Mouse (Mus musculus): ENCODE measurements at regions not wholly inside any gene's neighbourhood (a gene's known extent, or its start where the extent isn't known, plus 50 kb on each side); places are given as distances from the start of the nearest gene placed in this dataset.

- no peak for DNase-seq (ENCODE audit: low spot score in 2 of 2)
- intact Hi-C loops (cut with DNase I): no loop called here
Observed at GRCm38 (mm10) chr16:7927756-7928155, 497.2 kb downstream of the Tmem114 start.

DNA sequence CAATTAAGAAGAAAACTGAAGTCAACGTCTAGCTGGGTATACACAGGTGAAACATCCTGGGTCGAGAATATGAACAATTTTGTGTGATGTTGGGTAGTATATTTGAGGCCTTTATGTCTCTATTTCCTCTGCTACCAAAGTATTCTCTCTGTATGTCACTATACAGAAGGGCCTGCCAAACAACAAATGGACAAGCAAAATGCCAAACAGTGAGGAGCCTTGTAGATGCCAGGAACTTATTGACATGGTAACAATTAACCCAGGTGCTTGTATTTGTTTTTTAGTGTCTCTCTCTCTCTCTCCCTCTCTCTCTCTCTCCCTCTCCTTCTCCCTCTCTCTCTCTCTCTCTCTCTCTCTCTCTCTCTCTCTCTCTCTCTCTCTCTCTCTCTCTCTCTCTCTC, 529.1 kb downstream of the Tmem114 start:
- no peak for DNase-seq (ENCODE audit: low spot score in 2 of 2)
- intact Hi-C loops (cut with DNase I): no loop called here

DNA sequence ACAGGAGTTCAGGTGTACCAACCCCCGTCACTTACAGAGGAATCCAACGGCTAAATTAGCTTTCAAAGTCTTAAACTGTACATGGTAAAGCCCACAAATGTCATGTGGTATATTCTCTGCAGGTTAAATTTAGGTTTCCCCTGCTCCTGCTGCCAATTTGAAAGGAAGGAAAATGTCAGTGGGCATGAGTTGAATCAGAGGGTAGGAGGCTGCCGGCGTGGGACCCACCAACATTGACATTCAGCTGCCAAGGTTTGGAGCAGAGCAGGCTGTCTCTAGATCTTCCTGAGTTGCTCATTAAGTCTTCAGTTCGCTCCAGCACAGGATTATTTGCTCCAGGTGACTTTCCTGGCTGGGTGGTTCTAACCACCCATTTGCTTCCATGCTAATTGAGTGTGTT, 532.1 kb downstream of the Tmem114 start:
- intact Hi-C loops (cut with DNase I): no loop called here
- peak; percentile 8 to 70 for DNase-seq (ENCODE audit: low spot score in 2 of 2)

DNA sequence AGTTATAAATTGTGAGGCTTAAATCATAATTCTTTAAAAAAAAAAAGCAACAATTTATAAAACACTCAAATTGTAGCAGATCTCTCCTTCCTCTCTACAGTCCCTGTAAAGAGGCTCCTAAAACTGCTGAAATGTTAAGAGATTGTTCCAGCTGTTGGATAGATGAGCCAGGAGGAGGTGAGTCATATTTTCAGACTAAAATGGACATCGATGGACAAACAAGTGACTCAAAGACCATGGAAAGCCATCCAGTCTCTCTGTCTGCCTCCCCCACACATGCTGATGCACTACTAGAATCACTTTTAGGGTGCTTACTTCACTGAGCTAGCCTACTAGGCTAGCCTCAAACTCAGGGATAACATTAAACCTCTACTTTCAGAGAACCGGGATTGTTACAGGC, 561.5 kb downstream of the Tmem114 start:
- peak in 1 of 2 experiments; percentile 2 for DNase-seq (ENCODE audit: low spot score in 2 of 2)
- intact Hi-C loops (cut with DNase I): no loop called here

DNA sequence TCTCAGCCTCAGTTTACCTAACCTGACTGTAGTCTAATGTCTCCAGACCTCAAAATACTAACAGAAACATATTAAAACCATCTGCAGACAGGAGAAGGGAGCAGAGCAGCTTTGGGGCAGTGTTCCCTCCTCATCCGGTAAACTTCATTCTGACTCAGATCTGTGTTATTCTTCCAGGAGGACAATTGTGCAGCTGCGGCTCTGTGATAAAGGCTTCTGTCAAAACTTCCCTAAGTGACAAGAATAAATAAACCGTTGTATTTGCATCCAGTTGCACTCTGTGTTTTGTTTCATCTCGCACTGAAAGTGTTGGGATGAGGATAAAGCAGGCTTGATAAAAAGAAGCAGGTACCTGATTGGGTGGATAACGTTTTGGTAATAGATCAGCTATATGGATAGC, 585.8 kb downstream of the Tmem114 start:
- no peak for DNase-seq (ENCODE audit: low spot score in 2 of 2)
- intact Hi-C loops (cut with DNase I): no loop called here

GRCm38 (mm10) chr16:7831142-7831541, 593.8 kb downstream of the Tmem114 start:
- intact Hi-C loops (cut with DNase I): no loop called here
- no peak for DNase-seq (ENCODE audit: low spot score in 2 of 2)

DNA sequence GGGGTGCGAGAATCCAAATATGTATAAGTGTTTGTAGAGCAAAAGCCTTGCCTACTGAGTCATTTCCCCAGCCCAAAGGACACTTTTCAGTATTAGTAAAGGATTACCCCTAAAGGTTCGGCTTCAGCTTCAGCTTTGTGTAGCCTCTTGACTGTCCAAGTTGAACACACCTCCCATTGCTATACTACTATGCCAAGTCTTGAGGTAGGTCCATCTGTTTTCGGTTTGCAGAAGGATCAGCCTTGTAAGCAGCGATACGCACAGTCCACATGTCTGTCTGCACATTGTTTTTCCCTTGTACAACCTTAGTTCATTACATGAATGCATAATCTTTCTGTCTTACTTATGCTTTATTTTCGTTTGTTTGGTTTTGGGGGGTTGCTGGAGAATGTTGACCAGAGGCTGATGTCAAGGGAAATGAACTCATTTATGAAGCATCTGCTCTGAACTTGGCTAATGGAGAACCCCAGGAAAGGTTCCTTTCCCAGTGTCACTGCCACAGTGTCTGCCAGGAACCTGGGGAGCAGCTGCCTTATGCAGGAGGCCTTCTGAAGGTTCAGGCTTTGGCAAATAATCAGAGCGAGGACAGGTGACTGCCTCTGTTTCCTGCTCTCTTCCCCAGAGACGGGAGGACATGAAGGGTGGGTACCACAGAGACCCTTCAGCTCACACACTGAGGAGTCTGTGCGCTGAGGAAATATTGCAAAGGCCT, 594.8 kb downstream of the Tmem114 start:
- DNase-seq (ENCODE audit: low spot score in 2 of 2): no peak
- intact Hi-C loops (cut with DNase I): no loop called here

DNA sequence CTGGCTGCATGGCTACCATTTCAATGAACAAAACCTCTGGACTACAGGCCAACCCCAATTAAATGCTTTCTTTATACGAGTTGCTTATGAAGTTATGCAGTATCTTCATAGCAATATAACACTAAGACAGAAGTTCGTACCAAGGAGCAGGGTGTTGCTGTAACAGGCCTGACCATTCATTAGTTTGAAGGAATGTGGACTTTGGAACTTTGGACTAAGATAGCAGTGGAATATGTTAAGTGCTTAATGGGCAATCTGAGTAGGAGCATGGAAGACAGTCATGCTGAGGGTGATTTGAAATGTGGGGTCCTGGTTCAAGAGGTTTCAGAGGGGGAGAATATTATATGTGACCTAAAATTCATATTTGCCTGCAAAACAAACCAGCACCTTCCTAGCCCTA, 623.8 kb downstream of the Tmem114 start:
- intact Hi-C loops (cut with DNase I): no loop called here
- no peak for DNase-seq (ENCODE audit: low spot score in 2 of 2)

GRCm38 (mm10) chr16:7797176-7797786, 627.7 kb downstream of the Tmem114 start:
- DNase-seq (ENCODE audit: low spot score in 2 of 2): peak in 1 of 2 experiments; percentile 18
- intact Hi-C loops (cut with DNase I): no loop called here

- intact Hi-C loops (cut with DNase I): no loop called here
- DNase-seq (ENCODE audit: low spot score in 2 of 2): no peak
Observed at GRCm38 (mm10) chr16:7795561-7795960, 629.4 kb downstream of the Tmem114 start.

DNA sequence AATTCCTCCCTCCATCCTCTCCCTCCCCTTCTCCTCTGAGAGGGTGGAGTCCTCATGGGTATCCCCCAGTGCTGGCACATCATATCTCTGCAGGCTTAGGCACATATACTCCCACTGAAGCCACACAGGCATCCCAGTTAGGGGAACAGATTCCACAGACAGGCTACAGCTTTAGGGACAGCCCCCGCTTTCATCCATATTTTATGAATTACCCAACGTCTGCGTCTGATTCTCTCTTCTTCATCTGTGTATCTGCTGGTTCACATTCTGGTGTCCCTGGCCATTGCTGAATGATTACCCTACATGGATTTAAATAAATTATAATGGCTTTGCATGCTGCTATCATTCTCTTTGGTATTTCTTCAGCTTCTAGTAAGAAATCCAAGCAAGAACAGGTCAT, 632.4 kb downstream of the Tmem114 start:
- intact Hi-C loops (cut with DNase I): no loop called here
- no peak for DNase-seq (ENCODE audit: low spot score in 2 of 2)

- no peak for DNase-seq (ENCODE audit: low spot score in 2 of 2)
- intact Hi-C loops (cut with DNase I): no loop called here
Observed at GRCm38 (mm10) chr16:7790260-7790659, 634.7 kb downstream of the Tmem114 start.

DNA sequence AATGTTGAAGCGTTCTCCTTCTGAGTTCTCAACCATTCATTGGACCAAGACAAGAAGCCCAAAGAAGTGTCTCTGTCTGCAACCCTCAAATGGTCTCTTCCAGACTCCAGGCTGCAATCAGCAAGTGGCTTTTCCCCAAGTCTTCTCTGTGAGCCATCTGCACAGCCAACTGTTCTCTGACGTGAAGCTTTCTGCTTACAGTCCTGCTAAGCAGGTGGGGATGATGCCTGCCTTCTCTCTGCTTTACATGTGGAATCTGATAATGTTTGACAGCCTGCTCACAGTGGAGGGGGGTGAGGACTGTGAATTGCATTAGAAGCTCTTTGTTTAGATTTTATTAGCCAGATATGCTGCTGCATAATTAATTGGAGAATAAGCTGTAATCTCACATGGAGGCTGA, 636.7 kb downstream of the Tmem114 start:
- intact Hi-C loops (cut with DNase I): no loop called here
- peak; percentile 34 to 67 for DNase-seq (ENCODE audit: low spot score in 2 of 2)

- intact Hi-C loops (cut with DNase I): no loop called here
Observed at GRCm38 (mm10) chr16:7781506-7781905, 643.4 kb downstream of the Tmem114 start.

DNA sequence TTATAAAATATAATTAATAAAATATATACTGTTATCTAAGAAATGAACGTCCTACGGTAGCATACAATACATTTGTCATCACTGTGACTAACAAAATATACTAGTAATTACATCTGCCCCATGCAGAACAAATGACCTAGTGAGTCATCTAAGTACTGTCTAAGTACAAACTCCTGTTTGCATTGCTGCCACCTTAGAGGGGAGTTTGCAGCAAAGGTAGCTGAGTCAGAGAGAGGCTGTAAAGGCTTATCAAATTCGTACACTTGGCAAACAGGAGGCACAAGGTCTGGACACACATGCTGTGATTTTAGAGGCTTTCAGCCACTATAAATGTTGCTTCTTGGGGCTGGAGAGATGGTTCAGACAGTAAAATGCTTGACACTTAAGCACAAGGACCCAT, 649.3 kb downstream of the Tmem114 start:
- DNase-seq (ENCODE audit: low spot score in 2 of 2): no peak
- intact Hi-C loops (cut with DNase I): no loop called here

More at GRCm38 (mm10) chr16:7781506-7781905, 643.4 kb downstream of the Tmem114 start:
- no peak for DNase-seq (ENCODE audit: low spot score in 2 of 2)

- intact Hi-C loops (cut with DNase I): no loop called here
Observed at GRCm38 (mm10) chr16:7768433-7768832, 656.5 kb downstream of the Tmem114 start.

GRCm38 (mm10) chr16:7767691-7768090, 657.2 kb downstream of the Tmem114 start:
- no peak for DNase-seq (ENCODE audit: low spot score in 2 of 2)
- intact Hi-C loops (cut with DNase I): no loop called here

More at GRCm38 (mm10) chr16:7768433-7768832, 656.5 kb downstream of the Tmem114 start:
- no peak for DNase-seq (ENCODE audit: low spot score in 2 of 2)

GRCm38 (mm10) chr16:7764383-7764782, 660.6 kb downstream of the Tmem114 start:
- intact Hi-C loops (cut with DNase I): no loop called here
- no peak for DNase-seq (ENCODE audit: low spot score in 2 of 2)

DNA sequence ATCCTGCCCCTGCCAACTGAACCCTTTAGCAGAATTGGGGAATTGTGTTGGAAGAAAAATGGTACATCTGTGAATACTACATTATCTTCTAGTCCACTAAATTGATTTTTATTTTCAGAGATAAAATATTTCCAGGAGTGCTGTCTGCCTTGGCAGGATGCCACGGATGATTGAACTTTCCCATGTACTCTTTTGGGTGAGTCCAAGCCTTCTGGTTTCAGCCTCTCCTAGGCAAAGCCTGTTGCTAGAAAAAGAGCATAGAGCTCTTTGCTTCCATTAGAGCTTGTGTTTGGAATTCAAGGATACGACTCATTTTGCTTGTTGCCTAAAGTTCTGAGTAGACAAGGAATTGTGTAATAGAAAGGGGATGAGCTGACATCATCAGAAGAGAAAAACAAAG, 696.8 kb downstream of the Tmem114 start:
- no peak for DNase-seq (ENCODE audit: low spot score in 2 of 2)
- intact Hi-C loops (cut with DNase I): no loop called here

DNA sequence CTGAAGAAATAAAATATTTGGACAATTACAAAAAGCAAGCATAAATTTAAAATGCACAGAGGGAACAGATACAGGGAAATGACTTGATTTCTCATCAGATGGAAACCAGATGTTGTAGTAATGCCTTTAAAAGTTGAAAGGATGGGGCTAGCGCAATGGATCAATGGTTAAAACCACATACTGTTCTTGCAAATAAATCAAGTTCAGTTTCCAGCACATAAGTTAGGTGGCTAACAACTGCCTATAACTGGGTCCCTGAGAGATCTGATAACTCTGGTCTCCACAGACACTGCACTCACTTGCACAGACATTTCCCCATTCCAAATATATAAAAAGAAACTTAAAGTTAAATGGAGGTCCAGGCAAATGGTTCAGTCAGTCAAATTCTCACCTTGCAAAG, 699.7 kb downstream of the Tmem114 start:
- intact Hi-C loops (cut with DNase I): no loop called here
- no peak for DNase-seq (ENCODE audit: low spot score in 2 of 2)

DNA sequence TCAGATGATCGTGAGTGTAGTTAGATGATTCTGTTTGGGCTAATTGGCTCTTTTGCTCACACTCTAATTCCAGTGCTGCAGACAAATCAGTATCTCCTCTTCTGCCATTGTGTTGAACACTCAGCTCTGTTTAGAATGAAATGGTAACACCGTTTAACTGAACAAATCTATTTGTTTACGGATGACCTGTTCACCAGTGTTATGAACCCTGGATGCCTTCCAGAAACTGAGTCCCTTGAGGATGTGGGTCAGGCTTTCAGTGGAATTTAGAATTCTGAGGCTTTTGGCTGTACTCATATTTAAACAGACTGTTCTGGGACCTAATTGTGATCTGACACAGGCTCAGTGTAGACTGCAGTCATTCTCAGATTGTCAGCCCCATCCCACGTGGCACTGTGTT, 723.5 kb downstream of the Tmem114 start:
- intact Hi-C loops (cut with DNase I): no loop called here
- no peak for DNase-seq (ENCODE audit: low spot score in 2 of 2)

DNA sequence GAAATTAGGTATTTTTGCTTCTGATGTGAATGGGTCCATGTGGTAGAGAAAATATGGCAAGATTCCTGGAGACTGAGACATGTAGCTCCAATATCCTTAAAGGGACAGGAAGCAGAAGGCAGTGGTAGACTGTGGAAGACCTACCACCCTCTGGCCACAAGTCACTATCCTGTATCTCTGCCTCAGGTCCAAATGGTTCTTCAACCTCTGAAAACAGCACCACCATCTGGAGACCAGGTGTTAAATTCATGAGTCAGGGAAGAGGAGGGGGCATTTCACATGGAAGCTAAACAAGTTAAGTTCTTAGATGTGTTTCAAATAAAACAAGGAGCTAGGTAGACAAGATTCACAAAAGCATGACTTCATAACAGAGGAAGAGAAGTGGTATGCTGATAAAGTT, 739.5 kb downstream of the Tmem114 start:
- DNase-seq (ENCODE audit: low spot score in 2 of 2): no peak
- intact Hi-C loops (cut with DNase I): no loop called here
